7 mouse cellular contexts compared by ENCODE assay signal in the genomic region with DNA sequence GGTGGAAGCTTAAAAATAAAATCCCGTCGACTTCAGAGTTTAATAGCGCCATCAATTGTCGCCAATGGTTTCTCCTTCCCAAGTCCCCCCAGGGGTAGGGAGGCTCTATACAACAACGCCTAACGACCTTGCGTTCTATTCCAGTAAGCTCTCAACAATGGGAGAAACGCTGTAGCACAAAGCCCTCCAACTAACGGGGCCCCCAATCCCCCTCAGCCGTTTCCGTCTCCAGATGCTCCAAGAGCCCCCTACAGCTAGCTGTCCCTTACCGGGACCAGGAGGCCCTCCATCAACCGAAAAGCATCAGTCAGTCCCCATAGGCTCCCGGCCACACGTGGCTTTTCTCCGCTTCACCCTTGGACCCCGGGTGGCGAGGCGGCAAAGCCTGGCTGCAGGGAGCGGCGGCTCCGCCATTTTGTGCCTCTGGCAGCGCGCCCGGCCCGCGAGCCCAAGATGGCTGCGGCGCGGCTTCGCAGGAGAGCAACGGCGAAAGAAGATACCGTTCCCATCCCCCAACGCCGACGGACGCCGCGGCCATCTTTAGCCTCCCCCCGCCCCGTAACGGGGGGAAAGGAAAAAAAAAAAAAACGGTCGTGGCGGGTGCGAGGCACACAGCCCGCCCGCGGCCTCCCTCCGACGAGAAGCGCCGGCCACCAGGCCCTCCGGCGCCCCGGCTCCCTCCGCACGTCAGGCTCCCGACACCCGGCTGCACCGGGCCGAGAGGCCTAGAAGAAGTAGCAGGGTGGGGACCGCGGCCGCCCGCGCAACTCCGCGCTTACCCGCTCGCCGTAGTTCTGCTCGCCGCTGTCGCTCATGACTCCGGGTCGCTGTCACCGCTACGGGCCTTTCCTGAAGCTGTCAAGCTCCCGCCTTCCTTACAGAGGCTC. TPM values are rescaled to one million over a fixed set of nuclear protein-coding genes. Genes with fewer than 3 reads are reported as not detected.
DNase-seq lines count a peak whose midpoint lies in the region; ATAC-seq lines count a peak whose summit lies in the region.

No protein-coding gene starts in this region.

- ATAC-seq in limb, embryonic 11.5 days (ENCODE audit: insufficient number of reproducible peaks, low FRiP score, low TSS enrichment, low read depth) = peak; percentile 64
- peak; percentile 82 for ATAC-seq in midbrain, embryonic 13.5 days

- H3K4me2 ChIP-seq in limb, embryonic 11.5 days (ENCODE audit: low read depth, severe bottlenecking) = peak overlapping the region; percentile 50
- peak overlapping the region; percentile 92 for H3K4me2 ChIP-seq in midbrain, embryonic 13.5 days (replicated peaks)

- peak overlapping the region; percentile 94 for H3K4me3 ChIP-seq in embryonic facial prominence, embryonic 10.5 days
- peak overlapping the region; percentile 99 for H3K4me3 ChIP-seq in limb, embryonic 11.5 days (ENCODE audit: low read depth, low read length)
- peak overlapping the region; percentile 97 for H3K4me3 ChIP-seq in midbrain, embryonic 13.5 days (replicated peaks)

- DNase-seq in adrenal gland, postnatal 14 days = peak; percentile 95
- peak; percentile 88 for DNase-seq in embryonic facial prominence, embryonic 10.5 days (ENCODE audit: low spot score)
- peak; percentile 98 for DNase-seq in heart, adult 11 months
- peak; percentile 87 for DNase-seq in kidney, adult 18-20 months
- DNase-seq in limb, embryonic 11.5 days (ENCODE audit: low spot score) = peak; percentile 85
- peak; percentile 74 for DNase-seq in spleen, adult 12 weeks (ENCODE audit: low spot score)

- H3K27me3 ChIP-seq in embryonic facial prominence, embryonic 10.5 days (replicated peaks; ENCODE audit: low read depth, poor library complexity, severe bottlenecking) = no peaks in the 10 kb centered on the region
- H3K27me3 ChIP-seq in limb, embryonic 11.5 days (ENCODE audit: control insufficient read depth, insufficient read depth, low read length) = no peaks in the 10 kb centered on the region
- H3K27me3 ChIP-seq in midbrain, embryonic 13.5 days = no peaks in the 10 kb centered on the region

- no peaks in the 10 kb centered on the region for H3K9me3 ChIP-seq in embryonic facial prominence, embryonic 10.5 days
- no peaks in the 10 kb centered on the region for H3K9me3 ChIP-seq in limb, embryonic 11.5 days (ENCODE audit: control insufficient read depth, low read length)
- H3K9me3 ChIP-seq in midbrain, embryonic 13.5 days = no peaks in the 10 kb centered on the region

- peaks cover 23% of the 10 kb centered on the region for H3K36me3 ChIP-seq in embryonic facial prominence, embryonic 10.5 days (replicated peaks)
- H3K36me3 ChIP-seq in limb, embryonic 11.5 days (ENCODE audit: control insufficient read depth, insufficient read depth, low read length) = no peaks in the 10 kb centered on the region
- H3K36me3 ChIP-seq in midbrain, embryonic 13.5 days = no peaks in the 10 kb centered on the region

- WGBS in embryonic facial prominence, embryonic 10.5 days = under 1% methylated on average over 81 of the region's 81 CpGs
- 1% methylated on average over 58 of the region's 81 CpGs for WGBS in limb, embryonic 11.5 days
- under 1% methylated on average over 75 of the region's 81 CpGs for WGBS in midbrain, embryonic 13.5 days

- peak overlapping the region; percentile 97 for H3K9ac ChIP-seq in limb, embryonic 11.5 days (ENCODE audit: low read length)
- H3K9ac ChIP-seq in midbrain, embryonic 13.5 days (replicated peaks) = peak overlapping the region; percentile 96

- H3K27ac ChIP-seq in embryonic facial prominence, embryonic 10.5 days (replicated peaks) = peak overlapping the region; percentile 96
- peak overlapping the region; percentile 95 for H3K27ac ChIP-seq in limb, embryonic 11.5 days (replicated peaks; ENCODE audit: low read depth, low read length)
- peak overlapping the region; percentile 98 for H3K27ac ChIP-seq in midbrain, embryonic 13.5 days

- peaks cover 23% of the 10 kb centered on the region for H3K4me1 ChIP-seq in embryonic facial prominence, embryonic 10.5 days
- H3K4me1 ChIP-seq in limb, embryonic 11.5 days (ENCODE audit: control insufficient read depth, insufficient read depth, low read length) = 0 out of 2 replicates have a peak, but pooled peaks cover 8% of the 10 kb centered on the region
- peaks cover 34% of the 10 kb centered on the region for H3K4me1 ChIP-seq in midbrain, embryonic 13.5 days (replicated peaks)

RNA-seq across cellular contexts. Expression of gene Tra2b, which starts 0.6 kb away (rescaled TPM):
- total RNA-seq in adrenal gland, postnatal 14 days (2021) = 126 and 127 TPM in 2 replicates
- 494 and 506 TPM in 2 replicates for polyA plus RNA-seq in embryonic facial prominence, embryonic 10.5 days (2016; fragmentation: Nextera tagmentation; extraction: Ambion mirVana)
- polyA plus RNA-seq in limb, embryonic 11.5 days (2014; fragmentation: Nextera tagmentation; extraction: Ambion mirVana) = 481 and 509 TPM in 2 replicates
- 341 and 356 TPM in 2 replicates for polyA plus RNA-seq in midbrain, embryonic 13.5 days (2015; fragmentation: Nextera tagmentation; extraction: Ambion mirVana)

Comparison
In these comparisons a context has a peak if more than half of its experiments do, and no peak if none do; other contexts are left out.
1. Peak in every context shown above with its lines: DNase-seq, ATAC-seq, H3K4me3 ChIP-seq and H3K27ac ChIP-seq.